Mouse (Mus musculus) kidney, embryonic 14.5 days (tissue): Measurements from ENCODE around the gene Srsf10. TPM values are rescaled to one million over a fixed set of nuclear protein-coding genes. Genes with fewer than 3 reads are reported as not detected.

Source experiments
- ATAC-seq: fragments of 200-750 bp; cut with Nextera tagmentation; 2 replicates; pipeline ENCODE4 v1.8.0; 2017; ENCODE audit warnings: moderate number of reproducible peaks, mild to moderate bottlenecking, moderate TSS enrichment, moderate library complexity; ENCODE audit not compliant: low FRiP score, low TSS enrichment
- H3K27ac ChIP-seq: fragments of 300-500 bp; sonication (generic); 2 replicates; pipeline ENCODE4 v1.5.1; 2014; ENCODE audit warnings: low read depth, mild to moderate bottlenecking, low read length, moderate library complexity, mixed read lengths
- H3K27me3 ChIP-seq: fragments of 300-500 bp; sonication (generic); 2 replicates; pipeline ENCODE4 v1.6.1; 2014; ENCODE audit warnings: mild to moderate bottlenecking, low read length; ENCODE audit not compliant: control insufficient read depth, insufficient read depth
- H3K36me3 ChIP-seq: fragments of 300-500 bp; sonication (generic); 2 replicates; pipeline ENCODE4 v1.6.1; 2014; ENCODE audit warnings: low read length, mixed read lengths; ENCODE audit not compliant: control insufficient read depth, insufficient read depth
- H3K4me1 ChIP-seq: fragments of 300-500 bp; sonication (generic); 2 replicates; pipeline ENCODE4 v1.6.1; 2014; ENCODE audit warnings: low read length, mixed read lengths; ENCODE audit not compliant: control insufficient read depth, insufficient read depth
- H3K4me2 ChIP-seq: fragments of 300-500 bp; sonication (generic); replicated peaks from 2 replicates; pipeline ENCODE4 v1.6.1; 2014; ENCODE audit warnings: low read depth, mild to moderate bottlenecking, low read length
- H3K4me3 ChIP-seq: fragments of 300-500 bp; sonication (generic); 2 replicates; pipeline ENCODE4 v1.5.1; 2014; ENCODE audit warnings: mild to moderate bottlenecking, low read length
- H3K9ac ChIP-seq: fragments of 300-500 bp; sonication (generic); 2 replicates; pipeline ENCODE4 v1.6.1; 2014; ENCODE audit warnings: low read depth, mild to moderate bottlenecking, low read length, moderate library complexity
- H3K9me3 ChIP-seq: fragments of 300-500 bp; sonication (generic); 2 replicates; pipeline ENCODE4 v1.6.1; 2016; ENCODE audit warnings: low read length; ENCODE audit not compliant: control insufficient read depth
- WGBS: fragments of 180-500 bp; shearing (Covaris S2); extraction: QIAGEN DNeasy Blood & Tissue Kit; methylation state at CpG from one replicate; pipeline ENCODE4 v1.1.7; 2014; 5-methylcytosine and 5-hydroxymethylcytosine counted together
- polyA plus RNA-seq: library from polyadenylated mRNA; unstranded; fragments of >200 nt; fragmentation: Nextera tagmentation; extraction: Ambion mirVana; gene quantifications from 2 replicates; pipeline ENCODE4 v1.2.1, GENCODE M21; 2014

Gene Srsf10
- polyA plus RNA-seq, 1 experiment from 2014 or later = 342 TPM

- Histone ChIP-seq H3K4me1 (peaks cover 13% of the 10 kb centered on the region), H3K36me3 (no peaks in the 10 kb centered on the region), H3K27me3 (no peaks in the 10 kb centered on the region), H3K9me3 (no peaks in the 10 kb centered on the region), H3K4me3 (no peak overlapping the region), H3K4me2 (peak overlapping the region; percentile 17), H3K9ac (0 out of 2 replicates have a peak overlapping the region, but pooled peaks have one; percentile 24), H3K27ac (peak overlapping the region; percentile 80)
- WGBS = 24% methylated on average over 11 of the region's 11 CpGs
- ATAC-seq = peak; percentile 61; the same call in 1 of the 2 replicates
Measured at GRCm38 (mm10) chr4:135828491-135828890, 27.1 kb upstream of the Srsf10 start.

DNA sequence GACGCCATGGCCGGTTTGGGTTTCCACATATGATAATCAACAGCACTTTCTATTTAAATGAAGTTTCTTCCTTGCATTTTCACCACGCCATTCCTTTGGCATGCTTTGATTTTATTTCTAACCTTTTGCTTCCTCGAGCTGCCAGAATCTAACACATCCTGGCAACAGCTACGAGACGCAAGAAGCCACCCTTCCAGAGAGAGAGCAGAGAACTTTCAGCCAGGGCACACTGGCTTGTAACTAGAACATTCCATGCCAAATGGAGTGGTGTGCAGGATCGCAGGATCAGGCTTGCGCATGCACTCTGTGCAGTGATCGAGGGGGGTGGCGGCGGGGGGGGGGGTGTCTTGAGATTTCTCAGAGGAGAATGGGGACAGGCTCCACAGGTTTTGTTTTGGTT lies 23.5 kb upstream of the Srsf10 start:
- Histone ChIP-seq H3K9me3 (no peaks in the 10 kb centered on the region), H3K4me1 (peaks cover 13% of the 10 kb centered on the region), H3K4me2 (no peak overlapping the region), H3K4me3 (no peak overlapping the region), H3K36me3 (no peaks in the 10 kb centered on the region), H3K27me3 (no peaks in the 10 kb centered on the region), H3K9ac (no peak overlapping the region), H3K27ac (no peak overlapping the region)
- WGBS = 70% methylated on average over 11 of the region's 11 CpGs
- no peak for ATAC-seq

DNA sequence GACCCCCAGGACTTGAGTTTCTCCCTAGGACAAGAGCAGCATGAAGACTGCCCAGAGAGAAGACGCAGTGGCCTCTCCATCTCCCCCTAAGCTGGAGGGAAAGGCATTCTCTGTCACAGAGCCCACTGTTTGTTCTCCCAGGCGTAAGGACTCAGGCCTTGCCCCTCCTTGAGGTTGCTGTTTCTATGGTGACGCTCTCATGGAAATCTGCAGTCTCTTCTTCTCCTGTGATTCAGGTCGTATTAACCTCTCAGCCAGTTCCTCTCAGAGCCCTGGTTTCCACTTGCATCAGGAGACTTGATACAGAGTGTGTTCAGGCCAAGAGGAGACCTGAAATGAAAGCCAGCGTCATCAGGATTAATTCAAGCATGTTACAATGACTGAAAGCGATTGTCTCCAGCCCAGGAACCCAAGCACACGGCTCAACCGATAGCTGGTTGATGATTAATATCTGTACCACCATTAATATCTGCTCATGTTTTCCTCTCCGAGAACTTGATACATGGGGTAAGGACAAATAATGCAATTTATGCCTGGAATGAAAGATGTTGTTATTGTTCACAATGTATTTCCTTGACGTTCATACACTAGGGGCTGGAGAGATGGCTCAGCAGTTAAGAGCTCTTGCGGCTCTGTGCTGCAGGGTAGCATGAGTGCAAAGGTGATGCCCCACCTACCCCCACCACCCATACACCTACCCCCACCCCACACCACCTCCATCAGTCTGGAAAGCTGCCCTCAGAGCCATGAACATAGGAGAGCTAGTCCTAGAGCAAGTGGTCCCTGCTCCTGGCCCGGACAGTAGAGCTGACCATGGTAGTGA lies 22.0 kb upstream of the Srsf10 start:
- no peaks in the 10 kb centered on the region for H3K36me3 ChIP-seq
- no peak overlapping the region for H3K4me2 ChIP-seq
- H3K9ac ChIP-seq = 0 out of 2 replicates have a peak overlapping the region, but pooled peaks have one; percentile 7
- no peak overlapping the region for H3K4me3 ChIP-seq
- H3K27ac ChIP-seq = 0 out of 2 replicates have a peak overlapping the region, but pooled peaks have one; percentile 24
- 49% methylated on average over 12 of the region's 12 CpGs for WGBS
- peaks cover 11% of the 10 kb centered on the region for H3K4me1 ChIP-seq
- ATAC-seq = no peak
- no peaks in the 10 kb centered on the region for H3K9me3 ChIP-seq
- no peaks in the 10 kb centered on the region for H3K27me3 ChIP-seq

- H3K9ac ChIP-seq = no peak overlapping the region
- no peak overlapping the region for H3K4me2 ChIP-seq
- no peaks in the 10 kb centered on the region for H3K9me3 ChIP-seq
- no peak overlapping the region for H3K27ac ChIP-seq
- no peak overlapping the region for H3K4me3 ChIP-seq
- no peak for ATAC-seq
- no peaks in the 10 kb centered on the region for H3K36me3 ChIP-seq
- no peaks in the 10 kb centered on the region for H3K27me3 ChIP-seq
- 0 out of 2 replicates have a peak, but pooled peaks cover 4% of the 10 kb centered on the region for H3K4me1 ChIP-seq
- 78% methylated on average over 8 of the region's 8 CpGs for WGBS
Measured at GRCm38 (mm10) chr4:135834124-135834717, 21.3 kb upstream of the Srsf10 start.

DNA sequence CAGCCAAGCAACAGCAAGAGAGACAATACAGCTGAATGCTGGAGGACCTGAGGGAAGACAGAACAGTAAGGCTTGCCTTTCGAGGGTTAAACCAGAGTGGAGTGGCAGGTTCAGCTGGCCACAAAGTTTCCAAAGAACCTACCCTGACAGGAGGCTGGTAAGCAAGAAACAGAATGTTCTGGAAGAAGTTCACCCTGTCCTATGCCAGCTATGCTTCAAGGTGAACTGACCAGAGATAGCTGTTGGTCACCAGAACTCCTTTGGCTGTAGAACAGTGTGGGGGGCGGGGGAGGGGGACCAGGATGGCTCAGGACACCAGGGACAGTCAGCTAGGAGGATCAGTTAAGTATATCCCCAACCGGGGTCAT lies 16.6 kb upstream of the Srsf10 start:
- WGBS = 80% methylated on average over 3 of the region's 3 CpGs
- Histone ChIP-seq H3K36me3 (no peaks in the 10 kb centered on the region), H3K4me1 (no peaks in the 10 kb centered on the region), H3K27me3 (no peaks in the 10 kb centered on the region), H3K4me3 (no peak overlapping the region), H3K9ac (no peak overlapping the region), H3K4me2 (no peak overlapping the region), H3K9me3 (no peaks in the 10 kb centered on the region), H3K27ac (no peak overlapping the region)
- no peak for ATAC-seq

- Histone ChIP-seq H3K36me3 (no peaks in the 10 kb centered on the region), H3K9me3 (no peaks in the 10 kb centered on the region), H3K4me3 (no peak overlapping the region), H3K27ac (no peak overlapping the region), H3K27me3 (no peaks in the 10 kb centered on the region), H3K9ac (no peak overlapping the region), H3K4me1 (no peaks in the 10 kb centered on the region), H3K4me2 (no peak overlapping the region)
- 63% methylated on average over 21 of the region's 21 CpGs for WGBS
- ATAC-seq = no peak
Measured at GRCm38 (mm10) chr4:135839293-135840011, 16.1 kb upstream of the Srsf10 start.

- H3K4me2 ChIP-seq = no peak overlapping the region
- H3K4me1 ChIP-seq = no peaks in the 10 kb centered on the region
- no peak overlapping the region for H3K27ac ChIP-seq
- 89% methylated on average over 6 of the region's 6 CpGs for WGBS
- no peaks in the 10 kb centered on the region for H3K27me3 ChIP-seq
- H3K9me3 ChIP-seq = no peaks in the 10 kb centered on the region
- H3K36me3 ChIP-seq = no peaks in the 10 kb centered on the region
- H3K9ac ChIP-seq = no peak overlapping the region
- H3K4me3 ChIP-seq = no peak overlapping the region
- no peak for ATAC-seq
Measured at GRCm38 (mm10) chr4:135844400-135844799, 11.1 kb upstream of the Srsf10 start.

GRCm38 (mm10) chr4:135847581-135847980 lies 8.0 kb upstream of the Srsf10 start:
- H3K4me2 ChIP-seq = no peak overlapping the region
- no peaks in the 10 kb centered on the region for H3K27me3 ChIP-seq
- no peaks in the 10 kb centered on the region for H3K36me3 ChIP-seq
- peaks cover 3% of the 10 kb centered on the region; the same call in 1 of the 2 replicates for H3K4me1 ChIP-seq
- no peak overlapping the region for H3K27ac ChIP-seq
- 66% methylated on average over 5 of the region's 5 CpGs for WGBS
- no peak for ATAC-seq
- no peaks in the 10 kb centered on the region for H3K9me3 ChIP-seq
- H3K4me3 ChIP-seq = no peak overlapping the region
- no peak overlapping the region for H3K9ac ChIP-seq
